Mouse (Mus musculus) heart, adult 2 months (tissue): ENCODE measurements around the gene Tmem190. TPM values are rescaled to one million over a fixed set of nuclear protein-coding genes. Genes with fewer than 3 reads are reported as not detected.
"Not testable (repeated sequence)": the region's sequence is repeated elsewhere in the genome, so short reads cannot be mapped to it uniquely, and the experiment has no call there.

Experiments used
- DNase-seq, 2 experiments: peaks; one replicate each; pipeline ENCODE4 v3.0.0; 2021
- H3K27ac ChIP-seq: fragments of 200-600 bp; 2 replicates; pipeline ENCODE4 v1.8.1; 2022
- H3K27me3 ChIP-seq: fragments of 200-500 bp; 2 replicates; pipeline ENCODE4 v1.6.1; 2012; ENCODE audit warnings: mild to moderate bottlenecking, low read length, inconsistent platforms, mixed read lengths; ENCODE audit not compliant: control insufficient read depth, insufficient read depth
- H3K36me3 ChIP-seq: fragments of 200-500 bp; 2 replicates; pipeline ENCODE4 v1.6.1; 2012; ENCODE audit warnings: low read length, inconsistent platforms; ENCODE audit not compliant: control insufficient read depth, insufficient read depth
- H3K4me1 ChIP-seq: fragments of 200-500 bp; 2 replicates; pipeline ENCODE4 v1.6.1; 2011; ENCODE audit warnings: low read length; ENCODE audit not compliant: control insufficient read depth, insufficient read depth
- H3K4me3 ChIP-seq: fragments of 200-600 bp; 2 replicates; pipeline ENCODE4 v1.8.1; 2022
- H3K79me2 ChIP-seq: fragments of 200-500 bp; replicated peaks from 2 replicates; pipeline ENCODE4 v1.6.1; 2012; ENCODE audit warnings: mild to moderate bottlenecking, inconsistent platforms, low read length, moderate library complexity, mixed read lengths; ENCODE audit not compliant: control insufficient read depth, insufficient read depth
- H3K9ac ChIP-seq: fragments of 200-500 bp; 2 replicates; pipeline ENCODE4 v1.6.1; 2012; ENCODE audit warnings: low read depth, mild to moderate bottlenecking, control low read depth, inconsistent platforms, low read length, mixed read lengths
- CTCF ChIP-seq: fragments of 200-600 bp; IDR thresholded peaks from 2 replicates; pipeline ENCODE4 v1.8.1; 2022; ENCODE audit warnings: antibody characterized with exemption, mild to moderate bottlenecking, moderate library complexity
- EP300 ChIP-seq: fragments of 200-500 bp; IDR thresholded peaks from 2 replicates; pipeline ENCODE4 v1.6.1; 2011; ENCODE audit warnings: low read depth, low read length, control low read depth; ENCODE audit not compliant: insufficient read depth
- POLR2A ChIP-seq: fragments of 200-500 bp; IDR thresholded peaks from 2 replicates; pipeline ENCODE4 v1.6.1; 2011; ENCODE audit warnings: mild to moderate bottlenecking, low read depth, low read length, control low read depth; ENCODE audit not compliant: insufficient read depth
- WGBS: fragments of 180-500 bp; shearing (Covaris S2); methylation state at CpG from one replicate; pipeline ENCODE4 v1.1.7; 2018; 5-methylcytosine and 5-hydroxymethylcytosine counted together
- intact Hi-C: fragments of 180-260 bp; cut with DNase I; formaldehyde crosslinking; loops from one replicate; pipeline ENCODE4 v1.15.1; 2025
- polyA plus RNA-seq: library from polyadenylated mRNA; depleted of rRNA; stranded (reverse); fragments of >200 nt; gene quantifications from 2 replicates; pipeline ENCODE4 v1.2.3, GENCODE M21; 2012
- total RNA-seq, 2 experiments: library from RNA; stranded (reverse); gene quantifications; 2 replicates each; pipeline ENCODE4 v1.2.3; 2021

Gene Tmem190
- total and polyA plus RNA-seq, 3 experiments = 0.29 TPM; not detected in 2

DNA sequence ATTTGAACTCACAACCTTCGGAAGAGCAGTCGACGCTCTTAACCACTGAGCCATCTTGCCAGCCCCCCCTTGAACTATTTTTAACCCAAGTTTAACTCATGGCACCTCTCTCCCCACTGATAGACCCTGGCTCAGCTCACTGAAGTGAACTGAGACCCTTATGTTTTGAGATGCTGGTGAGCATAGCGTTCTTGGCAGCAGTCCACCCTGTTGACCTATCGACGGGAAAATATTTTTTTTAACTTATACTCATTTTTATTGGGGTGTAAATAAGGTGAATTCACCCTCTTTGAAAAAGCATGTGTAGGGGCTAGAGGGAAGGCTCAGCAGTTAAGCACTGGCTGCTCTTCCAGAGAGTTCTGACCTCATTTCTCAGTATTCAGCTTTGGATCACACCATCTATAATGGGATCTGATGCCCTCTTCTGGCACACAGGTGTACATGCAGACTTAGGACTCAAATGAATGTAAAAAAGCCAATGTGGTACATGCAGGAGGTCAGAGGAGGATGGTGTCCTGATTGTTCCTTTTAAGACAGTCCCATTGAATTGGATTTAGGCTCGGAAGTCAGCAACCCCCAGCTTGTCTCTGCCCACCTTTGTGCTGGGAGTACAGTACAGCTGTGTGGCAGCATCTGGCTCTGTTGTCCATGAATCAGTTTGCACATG lies 13.2 kb downstream of the Tmem190 start:
- no peak overlapping the region for H3K9ac ChIP-seq
- no peaks in the 10 kb centered on the region; the same call in 1 of the 2 replicates for H3K4me1 ChIP-seq
- H3K79me2 ChIP-seq = no peaks in the 10 kb centered on the region
- peaks cover 2% of the 10 kb centered on the region; the same call in 1 of the 2 replicates for H3K36me3 ChIP-seq
- no peak for TF ChIP-seq EP300
- peak; percentile 81 for TF ChIP-seq CTCF
- H3K27ac ChIP-seq = no peak overlapping the region
- no peak for DNase-seq
- 58% methylated on average over 7 of the region's 7 CpGs for WGBS
- no peak overlapping the region for H3K4me3 ChIP-seq
- no peaks in the 10 kb centered on the region for H3K27me3 ChIP-seq
- intact Hi-C loops = loop anchor here (10.0 kb wide), 2 partner anchors 141 to 661 kb away; partner anchors contain the start of genes Leng8 and Ppp6r1

DNA sequence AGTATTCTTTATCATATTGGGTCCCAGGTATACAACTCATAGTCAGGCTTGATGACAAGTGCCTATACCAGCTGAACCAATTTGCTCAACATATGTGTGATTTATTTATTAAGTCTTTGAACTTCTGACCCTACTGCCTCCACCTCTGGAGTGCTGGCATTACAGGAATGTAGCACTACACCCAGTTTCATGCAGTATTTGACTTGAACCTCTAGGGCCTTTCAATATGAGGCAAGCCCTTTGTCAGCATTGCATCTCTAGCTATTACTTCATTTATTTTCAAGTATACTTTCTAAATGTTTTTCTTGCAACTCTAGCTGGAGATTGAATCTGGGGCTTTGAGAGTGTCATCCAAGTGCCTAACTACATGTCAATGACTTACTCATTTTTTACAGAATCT lies 19.5 kb downstream of the Tmem190 start:
- Histone ChIP-seq H3K4me1 (no peaks in the 10 kb centered on the region), H3K9ac (no peak overlapping the region), H3K27me3 (no peaks in the 10 kb centered on the region), H3K79me2 (no peaks in the 10 kb centered on the region), H3K4me3 (no peak overlapping the region), H3K27ac (no peak overlapping the region), H3K36me3 (peaks cover 6% of the 10 kb centered on the region)
- TF ChIP-seq EP300 (no peak), POLR2A (no peak), CTCF (no peak)
- no peak for DNase-seq
- intact Hi-C loops = loop anchor here (10.0 kb wide), 1 partner anchor 647 kb away; the partner anchor contains the start of gene Leng9

DNA sequence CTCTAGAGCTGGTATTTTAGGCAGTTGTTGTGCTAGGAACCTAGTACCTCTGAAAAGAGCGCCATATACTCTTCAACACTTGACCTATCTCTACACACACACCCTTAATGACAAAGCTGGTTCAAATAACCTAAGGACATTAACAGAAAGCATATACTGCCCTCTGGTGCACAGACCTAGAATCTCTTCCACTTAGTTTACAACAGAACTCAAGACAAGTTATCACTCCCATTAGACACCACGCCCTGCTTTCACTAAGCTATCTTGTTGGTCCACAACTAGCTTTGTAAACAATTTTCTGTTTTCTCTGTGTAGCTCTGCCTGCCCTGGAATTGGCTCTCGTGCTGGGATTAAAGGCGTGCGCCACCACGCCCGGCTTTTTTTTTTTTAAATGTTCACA lies 24.0 kb downstream of the Tmem190 start:
- Histone ChIP-seq H3K4me1 (peaks cover 3% of the 10 kb centered on the region; the same call in 1 of the 2 replicates), H3K79me2 (no peaks in the 10 kb centered on the region), H3K4me3 (no peak overlapping the region), H3K27me3 (no peaks in the 10 kb centered on the region), H3K36me3 (peaks cover 25% of the 10 kb centered on the region), H3K27ac (no peak overlapping the region), H3K9ac (no peak overlapping the region)
- intact Hi-C loops = loop anchor here (2.0 to 10.0 kb wide), 3 partner anchors 182 to 652 kb away; partner anchors contain the start of gene Leng9
- no peak for DNase-seq
- 83% methylated on average over 7 of the region's 7 CpGs for WGBS
- TF ChIP-seq POLR2A (no peak), CTCF (peak; percentile 77)

DNA sequence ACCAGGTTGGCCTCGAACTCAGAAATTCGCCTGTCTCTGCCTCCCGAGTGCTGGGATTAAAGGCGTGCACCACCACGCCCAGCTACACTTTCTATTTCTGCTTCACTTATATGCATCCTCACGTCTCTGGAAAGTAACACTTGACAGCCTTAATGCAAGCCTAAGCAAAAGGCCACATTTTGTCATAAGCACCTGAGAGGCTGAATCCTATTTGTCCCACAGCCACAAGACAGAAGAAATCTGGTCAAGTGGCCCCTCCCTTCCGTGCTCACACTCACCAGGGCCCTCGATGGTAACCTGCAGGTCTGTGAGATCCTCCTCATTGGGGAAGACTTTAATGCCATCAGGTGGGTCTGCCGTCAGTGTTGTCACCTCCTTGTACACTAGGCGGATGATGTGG lies 28.4 kb downstream of the Tmem190 start:
- not testable (repeated sequence) for H3K27me3 ChIP-seq, DNase-seq, H3K79me2 ChIP-seq, H3K4me1 ChIP-seq
- Histone ChIP-seq H3K9ac (peak overlapping the region; percentile 86), H3K27ac (peak overlapping the region; percentile 98; the same call in 1 of the 2 replicates), H3K4me3 (peak overlapping the region; percentile 95), H3K36me3 (peaks cover 29% of the 10 kb centered on the region)
- WGBS = 32% methylated on average over 10 of the region's 10 CpGs
- intact Hi-C loops = loop anchor here (5.0 kb wide), 3 partner anchors 56 to 131 kb away; partner anchors contain the start of gene Hspbp1

DNA sequence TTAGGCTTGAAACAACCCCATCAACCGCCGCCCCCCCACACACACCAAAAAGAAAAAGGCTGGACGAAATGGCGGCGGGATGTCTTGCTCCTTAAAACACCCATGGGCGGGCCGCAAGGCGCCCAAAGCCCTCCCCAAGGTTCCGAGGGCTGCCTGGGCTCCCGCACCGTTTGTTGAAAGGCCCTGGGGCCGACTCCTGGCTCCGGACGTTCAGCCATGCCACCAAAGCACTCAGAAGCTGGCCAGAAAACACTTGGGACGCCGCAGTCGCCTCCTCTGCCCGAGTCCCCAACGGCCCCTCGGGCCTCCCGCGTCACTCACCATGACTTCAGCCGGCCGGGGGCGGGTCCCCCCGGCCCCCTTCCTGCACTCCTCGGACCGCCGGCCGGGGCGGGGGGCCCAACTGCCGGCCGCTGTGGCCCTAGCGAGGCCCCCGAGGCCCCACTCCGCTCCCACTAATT lies 29.1 kb downstream of the Tmem190 start:
- Histone ChIP-seq H3K27ac (peak overlapping the region; percentile 98), H3K36me3 (peaks cover 26% of the 10 kb centered on the region), H3K4me1 (peaks cover 5% of the 10 kb centered on the region), H3K4me3 (peak overlapping the region; percentile 95), H3K9ac (peak overlapping the region; percentile 86), H3K27me3 (no peaks in the 10 kb centered on the region), H3K79me2 (no peaks in the 10 kb centered on the region)
- no peak for TF ChIP-seq POLR2A
- TF ChIP-seq EP300 = no peak
- TF ChIP-seq CTCF = no peak
- intact Hi-C loops = loop anchor here (1.0 to 5.0 kb wide), 5 partner anchors 20 to 203 kb away; partner anchors contain the start of genes Fiz1, Gm44973, Hspbp1 and Rpl28
- WGBS = under 1% methylated on average over 22 of the region's 36 CpGs
- DNase-seq = no peak

DNA sequence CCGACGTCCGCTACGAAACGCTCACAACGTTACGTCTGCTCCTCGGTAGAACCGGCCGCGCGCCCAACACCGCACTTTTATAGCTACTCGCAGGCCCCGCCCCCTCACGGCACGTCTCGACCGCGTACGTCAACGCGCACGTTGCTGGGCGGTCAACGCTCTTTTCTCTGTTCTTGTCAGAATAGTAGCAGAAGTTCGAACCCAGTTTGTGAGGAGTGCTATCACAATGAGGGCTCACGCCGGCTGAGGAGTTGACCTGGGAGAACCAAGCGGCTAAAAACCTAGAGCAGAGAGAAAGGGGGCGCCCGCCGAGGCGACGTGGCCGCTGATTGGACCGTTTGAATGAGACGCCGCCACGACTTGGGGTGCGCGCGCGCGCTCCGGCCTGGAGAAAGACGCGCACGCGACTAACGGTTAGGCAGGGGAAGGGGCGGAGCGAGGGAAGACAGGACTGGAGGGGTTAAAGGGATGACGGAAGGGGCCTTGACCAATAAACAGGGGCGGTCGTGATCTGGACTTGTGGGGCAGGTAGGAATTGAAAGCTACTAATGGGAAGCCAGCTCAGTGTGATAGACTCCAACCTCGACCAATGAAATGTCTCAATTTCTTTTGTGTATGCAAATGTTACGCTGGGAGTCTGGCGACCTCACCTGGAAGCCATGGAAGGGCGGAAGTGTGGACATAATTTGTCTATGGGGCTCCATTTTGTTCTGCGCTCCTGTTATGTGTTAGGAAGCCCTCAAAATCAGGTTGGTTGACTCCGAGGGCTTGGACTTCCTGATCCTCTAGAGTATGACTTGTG lies 29.8 kb downstream of the Tmem190 start, which contains the start of gene Ube2s:
Gene Ube2s, minus strand, starts transcription at position 288 of the 802 bp plus-strand sequence.
- Histone ChIP-seq H3K4me3 (peak within 1 kb of the TSS; percentile 95), H3K79me2 (no peaks in the 10 kb centered on the region), H3K4me1 (peaks cover 5% of the 10 kb centered on the region), H3K27ac (peak within 1 kb of the TSS; percentile 98), H3K9ac (peak within 1 kb of the TSS; percentile 86), H3K27me3 (no peaks in the 10 kb centered on the region), H3K36me3 (peaks cover 20% of the 10 kb centered on the region)
- under 1% methylated on average over 62 of the region's 62 CpGs for WGBS
- intact Hi-C loops = loop anchor here (1.0 to 5.0 kb wide), 6 partner anchors 20 to 202 kb away; partner anchors contain the start of genes Fiz1, Gm44973, Hspbp1 and Rpl28
- TF ChIP-seq CTCF (peak; percentile 45), EP300 (0 out of 2 replicates have a peak, but pooled peaks have one; percentile 5), POLR2A (peak; percentile 85)
- DNase-seq = peak; percentile 97 to 99
